Mouse (Mus musculus): ENCODE measurements at regions not wholly inside any gene's neighbourhood (a gene's known extent, or its start where the extent isn't known, plus 50 kb on each side); places are given as distances from the start of the nearest gene placed in this dataset.

DNA sequence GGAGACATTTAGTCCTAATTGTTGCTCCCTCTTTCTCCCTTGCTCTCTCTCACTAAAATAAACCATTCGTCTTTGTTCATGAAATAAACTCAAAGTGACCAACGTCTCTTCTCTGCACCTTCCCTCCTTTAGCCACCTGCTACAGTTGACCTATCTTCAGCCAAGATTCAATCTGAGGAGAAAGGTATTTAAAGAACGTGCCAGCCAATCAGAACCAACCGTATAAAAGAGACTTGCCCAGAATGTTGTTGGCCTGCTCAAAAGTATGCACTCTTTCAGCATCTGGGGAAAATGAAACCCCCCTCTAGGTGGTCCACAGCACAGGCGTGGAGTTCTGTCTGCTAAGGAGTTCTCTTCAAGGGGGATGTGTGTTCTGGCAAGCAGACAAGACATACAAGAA is 60.0 kb upstream of the Fer start:
- DNase-seq, result no peak

GRCm38 (mm10) chr17:63803599-63803998 is 59.3 kb upstream of the Fer start:
- peak; percentile 17 to 74 for DNase-seq

- DNase-seq, result no peak
Observed at GRCm38 (mm10) chr17:63804416-63804815, 58.4 kb upstream of the Fer start.

GRCm38 (mm10) chr17:63806360-63806759 is 56.5 kb upstream of the Fer start:
- no peak for DNase-seq

- no peak for DNase-seq
Observed at GRCm38 (mm10) chr17:63807590-63808228, 55.2 kb upstream of the Fer start.

GRCm38 (mm10) chr17:63808756-63809155 is 54.1 kb upstream of the Fer start:
- no peak for DNase-seq

GRCm38 (mm10) chr17:63811246-63811785 is 51.5 kb upstream of the Fer start:
- DNase-seq, result no peak

- no peak for DNase-seq
Observed at GRCm38 (mm10) chr17:63812586-63812985, 50.3 kb upstream of the Fer start.
